Mouse (Mus musculus) B cell, adult 67 days (primary cell): ENCODE data around the gene Tbc1d20. TPM values are rescaled to one million over a fixed set of nuclear protein-coding genes. Genes with fewer than 3 reads are reported as not detected.

Source experiments
- total RNA-seq, 2 experiments: library from RNA; stranded (reverse); gene quantifications; 4 replicates each; pipeline ENCODE4 v1.2.4; 2023

Tbc1d20 gene
- total RNA-seq, result 10 to 100 TPM; 76.2 to 90.2 TPM

GRCm38 (mm10) chr2:152293727-152294475, at the start of gene Tbc1d20:
Gene Tbc1d20 (plus strand): TSS chr2:152293828.

GRCm38 (mm10) chr2:152332101-152332825, 38.6 kb downstream of the Tbc1d20 start, which contains the start of gene Rbck1:
Gene Rbck1 (minus strand): TSS chr2:152332653.

GRCm38 (mm10) chr2:152343329-152344213, 49.9 kb downstream of the Tbc1d20 start, which contains the start of gene Trib3:
Gene Trib3 (minus strand): TSS chr2:152344032.

Other genes with a start within 250 kb of the Tbc1d20 start
- gene Scrt2, start 212.3 kb upstream of the Tbc1d20 start, total RNA-seq, result not detected
- not detected for gene Srxn1, start 188.3 kb upstream of the Tbc1d20 start, total RNA-seq
- not detected for gene Tcf15, start 150.3 kb upstream of the Tbc1d20 start, total RNA-seq
- gene Csnk2a1, start 67.0 kb upstream of the Tbc1d20 start, total RNA-seq, result 100 to 1,000 TPM; 133 to 140 TPM
- 100 to 1,000 TPM; 205 to 216 TPM for gene Rbck1, start 38.8 kb downstream of the Tbc1d20 start, total RNA-seq
- gene Trib3, start 50.2 kb downstream of the Tbc1d20 start, total RNA-seq, result 1 to 10 TPM; 5.7 to 6.1 TPM
- not detected for gene Nrsn2, start 82.8 kb downstream of the Tbc1d20 start, total RNA-seq
- gene Sox12, start 104.2 kb downstream of the Tbc1d20 start, total RNA-seq, result 1 to 10 TPM; 1.4 to 2.3 TPM
- 1 to 10 TPM; 3.1 to 4.7 TPM for gene Zcchc3, start 121.2 kb downstream of the Tbc1d20 start, total RNA-seq
- not detected for gene 6820408C15Rik, start 121.8 kb downstream of the Tbc1d20 start, total RNA-seq
- not detected for gene Defb23, start 170.8 kb downstream of the Tbc1d20 start, total RNA-seq
- gene Defb20, start 183.2 kb downstream of the Tbc1d20 start, total RNA-seq, result not detected
- gene Defb22, start 196.3 kb downstream of the Tbc1d20 start, total RNA-seq, result not detected
- gene Defb26, start 217.9 kb downstream of the Tbc1d20 start, total RNA-seq, result not detected
- gene Defb28, start 224.4 kb downstream of the Tbc1d20 start, total RNA-seq, result not detected
- not detected for gene Defb29, start 246.3 kb downstream of the Tbc1d20 start, total RNA-seq